Mouse (Mus musculus) hindbrain, embryonic 16.5 days (tissue): ENCODE measurements around the gene Mansc1. TPM values are rescaled to one million over a fixed set of nuclear protein-coding genes. Genes with fewer than 3 reads are reported as not detected.

Experiments
- ATAC-seq: fragments of 200-750 bp; cut with Nextera tagmentation; 2 replicates; pipeline ENCODE4 v1.8.0; 2017; ENCODE audit warnings: moderate TSS enrichment, moderate library complexity
- H3K27ac ChIP-seq: fragments of 300-500 bp; sonication (generic); 2 replicates; pipeline ENCODE4 v1.5.1; 2014; ENCODE audit warnings: low read depth, mild to moderate bottlenecking, control low read depth, low read length, moderate library complexity
- H3K27me3 ChIP-seq: fragments of 300-500 bp; sonication (generic); replicated peaks from 2 replicates; pipeline ENCODE4 v1.6.1; 2014; ENCODE audit warnings: low read length; ENCODE audit not compliant: control insufficient read depth, insufficient read depth
- H3K36me3 ChIP-seq: fragments of 300-500 bp; sonication (generic); 2 replicates; pipeline ENCODE4 v1.6.1; 2014; ENCODE audit warnings: mild to moderate bottlenecking, low read length, moderate library complexity, mixed read lengths; ENCODE audit not compliant: control insufficient read depth, insufficient read depth
- H3K4me1 ChIP-seq: fragments of 300-500 bp; sonication (generic); 2 replicates; pipeline ENCODE4 v1.6.1; 2014; ENCODE audit warnings: low read depth, low read length; ENCODE audit not compliant: control insufficient read depth, insufficient read depth
- H3K4me2 ChIP-seq: fragments of 300-500 bp; sonication (generic); 2 replicates; pipeline ENCODE4 v1.6.1; 2014; ENCODE audit warnings: mild to moderate bottlenecking, low read length, control low read depth, moderate library complexity
- H3K4me3 ChIP-seq: fragments of 300-500 bp; sonication (generic); 2 replicates; pipeline ENCODE4 v1.5.1; 2014; ENCODE audit warnings: mild to moderate bottlenecking, low read length, control low read depth, moderate library complexity
- H3K9ac ChIP-seq: fragments of 300-500 bp; sonication (generic); 2 replicates; pipeline ENCODE4 v1.6.1; 2014; ENCODE audit warnings: low read depth, mild to moderate bottlenecking, control low read depth, low read length, moderate library complexity
- H3K9me3 ChIP-seq: fragments of 300-500 bp; sonication (generic); 2 replicates; pipeline ENCODE4 v1.6.1; 2014; ENCODE audit warnings: mild to moderate bottlenecking, low read length, moderate library complexity; ENCODE audit not compliant: control insufficient read depth
- WGBS: fragments of 180-500 bp; shearing (Covaris S2); extraction: QIAGEN DNeasy Blood & Tissue Kit; methylation state at CpG from one replicate; pipeline ENCODE4 v1.1.7; 2014; 5-methylcytosine and 5-hydroxymethylcytosine counted together
- polyA plus RNA-seq: library from polyadenylated mRNA; unstranded; fragments of >200 nt; fragmentation: Nextera tagmentation; extraction: Ambion mirVana; gene quantifications from 2 replicates; pipeline ENCODE4 v1.2.1, GENCODE M21; 2015

Gene Mansc1
- polyA plus RNA-seq, 1 experiment from 2014 or later = 1.3 TPM

GRCm38 (mm10) chr6:134565606-134566247 is 66.6 kb downstream of the Mansc1 start:
- no peak for ATAC-seq

GRCm38 (mm10) chr6:134564539-134564938 is 67.7 kb downstream of the Mansc1 start:
- ATAC-seq = no peak
- Histone ChIP-seq H3K27me3 (no peaks in the 10 kb centered on the region), H3K36me3 (no peaks in the 10 kb centered on the region), H3K27ac (no peak overlapping the region), H3K4me1 (peaks cover 10% of the 10 kb centered on the region), H3K4me3 (no peak overlapping the region), H3K9me3 (no peaks in the 10 kb centered on the region), H3K9ac (no peak overlapping the region), H3K4me2 (peak overlapping the region; percentile 79)
- 66% methylated on average over 2 of the region's 2 CpGs for WGBS

More at GRCm38 (mm10) chr6:134565606-134566247, 66.6 kb downstream of the Mansc1 start:
- no peaks in the 10 kb centered on the region for H3K9me3 ChIP-seq
- peaks cover 10% of the 10 kb centered on the region for H3K4me1 ChIP-seq
- no peaks in the 10 kb centered on the region for H3K36me3 ChIP-seq
- no peaks in the 10 kb centered on the region for H3K27me3 ChIP-seq
- H3K4me2 ChIP-seq = peak overlapping the region; percentile 79
- 1% methylated on average over 19 of the region's 19 CpGs for WGBS
- H3K9ac ChIP-seq = peak overlapping the region; percentile 89
- peak overlapping the region; percentile 69 for H3K4me3 ChIP-seq
- no peak overlapping the region; the same call in 1 of the 2 replicates for H3K27ac ChIP-seq

- no peak for ATAC-seq
- peaks cover 13% of the 10 kb centered on the region for H3K4me1 ChIP-seq
- no peaks in the 10 kb centered on the region for H3K9me3 ChIP-seq
- 81% methylated on average over 3 of the region's 3 CpGs for WGBS
- H3K4me2 ChIP-seq = no peak overlapping the region
- no peaks in the 10 kb centered on the region for H3K27me3 ChIP-seq
- H3K9ac ChIP-seq = no peak overlapping the region
- H3K4me3 ChIP-seq = no peak overlapping the region
- H3K36me3 ChIP-seq = no peaks in the 10 kb centered on the region
- H3K27ac ChIP-seq = no peak overlapping the region
Measured at GRCm38 (mm10) chr6:134559635-134560034, 72.7 kb downstream of the Mansc1 start.

Other genes with a start within 250 kb of the Mansc1 start
- gene Bcl2l14, start 236.2 kb downstream of the Mansc1 start, polyA plus RNA-seq = 0.07 and 0.10 TPM in 2 replicates
- 12.6 and 15.4 TPM in 2 replicates for gene Lrp6, start 65.5 kb downstream of the Mansc1 start, polyA plus RNA-seq
- gene Borcs5, start 7.0 kb upstream of the Mansc1 start, polyA plus RNA-seq = 39.3 and 42.8 TPM in 2 replicates
- gene Dusp16, start 160.1 kb upstream of the Mansc1 start, polyA plus RNA-seq = 4.7 and 5.1 TPM in 2 replicates
- 3.0 and 3.9 TPM in 2 replicates for gene Crebl2, start 197.7 kb upstream of the Mansc1 start, polyA plus RNA-seq